Mouse (Mus musculus) ES-Bruce4 (cell line): ENCODE results near the gene Gpr182.
"Not testable (repeated sequence)": the region's sequence is repeated elsewhere in the genome, so short reads cannot be mapped to it uniquely, and the experiment has no call there.

Source experiments
- CTCF ChIP-seq: IDR thresholded peaks from one replicate; pipeline ENCODE4 v1.8.1; 2011; ENCODE audit warnings: low read depth, low read length
- EP300 ChIP-seq: IDR thresholded peaks from 2 replicates; pipeline ENCODE4 v1.6.1; 2011; ENCODE audit warnings: low read depth, low read length; ENCODE audit not compliant: insufficient read depth
- POLR2A ChIP-seq: IDR thresholded peaks from one replicate; pipeline ENCODE4 v1.8.1; 2011; ENCODE audit warnings: low read length; ENCODE audit not compliant: insufficient read depth

DNA sequence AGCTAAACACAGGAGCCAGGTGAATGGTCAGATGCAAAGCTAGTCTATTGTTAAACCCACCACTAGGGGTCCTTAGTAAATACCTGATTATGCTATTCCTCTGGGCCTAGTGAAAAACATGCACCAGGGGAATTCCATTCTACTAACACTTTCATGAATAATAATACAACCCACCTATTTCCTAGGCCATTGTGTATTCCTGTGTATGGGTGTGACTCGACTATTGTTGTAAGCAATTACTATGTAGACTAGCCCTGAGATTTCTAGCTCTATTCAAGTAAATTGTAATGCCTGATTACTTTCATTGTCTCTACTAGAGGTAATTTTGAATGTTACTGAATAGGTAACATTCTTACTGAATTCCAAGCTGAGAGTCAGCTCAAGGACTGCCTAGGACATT is 33.9 kb upstream of the Gpr182 start:
- TF ChIP-seq CTCF, POLR2A, EP300: not testable (repeated sequence)
